Comparison of ENCODE assay signal across 26 mouse cellular contexts in genomic region chr5:137580246-137580645, GRCm38 (mm10). TPM values are rescaled to one million over a fixed set of nuclear protein-coding genes. Genes with fewer than 3 reads are reported as not detected.
DNase-seq lines count a peak whose midpoint lies in the region; ATAC-seq lines count a peak whose summit lies in the region.
"Had no signal": no experiment of that assay in that cellular context is flagged by ENCODE, and none has a peak within 500 bp of the region (broad histone marks: within the 10 kb centered on the region; RNA-seq: fewer than 3 reads in every experiment).

No protein-coding gene starts in this region.

- no peak overlapping the region for H3K4me3 ChIP-seq in brown adipose tissue, adult 24 weeks (ENCODE audit: insufficient read depth, low read depth, low read length)
- H3K4me3 ChIP-seq in liver, embryonic 15.5 days (replicated peaks): no peak overlapping the region
- H3K4me3 ChIP-seq: forebrain, embryonic 10.5 days; heart, adult 2 months; heart, embryonic 10.5 days; heart, embryonic 13.5 days had no signal

- no peaks in the 10 kb centered on the region for H3K4me1 ChIP-seq in brown adipose tissue, adult 24 weeks (ENCODE audit: control insufficient read depth, insufficient read depth, insufficient read length, low read length)
- peaks cover 27% of the 10 kb centered on the region for H3K4me1 ChIP-seq in liver, embryonic 15.5 days (replicated peaks)

- peak; percentile 17 for DNase-seq in adrenal gland, postnatal 14 days
- no peak for DNase-seq in adrenal gland, adult (ENCODE audit: inconsistent age in 2 of 2, low spot score in 1 of 2)
- DNase-seq in adipocyte (ENCODE audit: low spot score): peak; percentile 40
- DNase-seq in heart, adult 11 months: no peak
- no peak for DNase-seq in frontal cortex, postnatal 36 days (ENCODE audit: low spot score in 2 of 2)
- DNase-seq in spleen, postnatal 10 days (ENCODE audit: low spot score in 2 of 2): no peak
- DNase-seq: cerebellum, adult 18-20 months; cerebellum, adult 9-10 months; cerebellum, postnatal 14 days; forebrain, postnatal 0 days; gastrocnemius, postnatal 25 days; heart, adult 2 months; heart, postnatal 14 days; heart, postnatal 4 days had no signal

- H3K9ac ChIP-seq in liver, embryonic 15.5 days: no peak overlapping the region
- H3K9ac ChIP-seq: forebrain, postnatal 0 days; heart, embryonic 13.5 days; hindbrain, embryonic 14.5 days had no signal

- H3K27me3 ChIP-seq in liver, embryonic 15.5 days: no peaks in the 10 kb centered on the region; the same call in 1 of the 2 replicates

- H3K4me2 ChIP-seq in liver, embryonic 15.5 days: no peak overlapping the region
- H3K4me2 ChIP-seq: heart, embryonic 13.5 days; hindbrain, embryonic 14.5 days had no signal

- H3K9me3 ChIP-seq in liver, embryonic 15.5 days (replicated peaks): no peaks in the 10 kb centered on the region
- H3K9me3 ChIP-seq: forebrain, embryonic 10.5 days; heart, embryonic 10.5 days; heart, embryonic 13.5 days had no signal

- H3K36me3 ChIP-seq in liver, embryonic 15.5 days (replicated peaks): peaks cover 70% of the 10 kb centered on the region
- H3K36me3 ChIP-seq: forebrain, embryonic 10.5 days; heart, embryonic 10.5 days; heart, embryonic 13.5 days had no signal

- 0 out of 2 replicates have a peak overlapping the region, but pooled peaks have one; percentile 10 for H3K27ac ChIP-seq in brown adipose tissue, adult 24 weeks (replicated peaks; ENCODE audit: low read depth, low read length)
- H3K27ac ChIP-seq in liver, embryonic 15.5 days (replicated peaks): no peak overlapping the region
- H3K27ac ChIP-seq: forebrain, embryonic 10.5 days; heart, adult 2 months; heart, embryonic 10.5 days; heart, embryonic 13.5 days; hindbrain, embryonic 14.5 days; hindbrain, postnatal 0 days had no signal

- ATAC-seq in liver, embryonic 15.5 days (ENCODE audit: insufficient read depth): peak; percentile 45; the same call in 1 of the 2 replicates
- ATAC-seq: CD4-positive, CD25-positive, alpha-beta regulatory T cell, adult 4 months; forebrain, embryonic 14.5 days; forebrain, postnatal 0 days; hindbrain, postnatal 0 days; inflammation-experienced regulatory T-cells, adult 6 months had no signal

- WGBS in liver, embryonic 15.5 days (ENCODE audit: insufficient replicate concordance): 43% methylated on average over 6 of the region's 6 CpGs

RNA-seq across cellular contexts. Expression of gene Tfr2, which starts 10.6 kb away (rescaled TPM):
- total RNA-seq in adrenal gland, postnatal 14 days (2021): 1.4 and 26.4 TPM in 2 replicates
- polyA plus RNA-seq in brown adipose tissue, adult 24 weeks (2012; ENCODE audit: insufficient read depth, insufficient read length, missing spikeins): 4.6 and 6.1 TPM in 2 replicates
- polyA plus RNA-seq in liver, embryonic 15.5 days (2015; fragmentation: Nextera tagmentation; extraction: Ambion mirVana): 55.1 and 65.5 TPM in 2 replicates
- total RNA-seq: gastrocnemius, adult 8-10 months; gastrocnemius, postnatal 25 days; heart, postnatal 14 days had no signal

RNA-seq across cellular contexts. Expression of gene Mospd3, which starts 20.6 kb away (rescaled TPM):
- 42.5 and 44.9 TPM in 2 replicates for total RNA-seq in adrenal gland, postnatal 14 days (2021)
- polyA plus RNA-seq in brown adipose tissue, adult 24 weeks (2012; ENCODE audit: insufficient read depth, insufficient read length, missing spikeins): 31.1 and 45.9 TPM in 2 replicates
- 29.7 and 31.7 TPM in 2 replicates for polyA plus RNA-seq in liver, embryonic 15.5 days (2015; fragmentation: Nextera tagmentation; extraction: Ambion mirVana)

RNA-seq across cellular contexts. Expression of gene Actl6b, which starts 26.9 kb away (rescaled TPM):
- 2.8 and 3.8 TPM in 2 replicates for total RNA-seq in adrenal gland, postnatal 14 days (2021)
- polyA plus RNA-seq in brown adipose tissue, adult 24 weeks (2012; ENCODE audit: insufficient read depth, insufficient read length, missing spikeins): not detected in 2 replicates
- 0.07 TPM in 2 replicates for polyA plus RNA-seq in liver, embryonic 15.5 days (2015; fragmentation: Nextera tagmentation; extraction: Ambion mirVana)
- total RNA-seq: gastrocnemius, adult 8-10 months; gastrocnemius, postnatal 25 days; heart, adult 2 months; heart, postnatal 14 days; heart, postnatal 4 days had no signal
- polyA plus RNA-seq: C2C12; CD4-positive, CD25-positive, alpha-beta regulatory T cell, adult 4 months; heart, adult 2 months; heart, embryonic 10.5 days; inflammation-experienced regulatory T-cells, adult 6 months had no signal

RNA-seq across cellular contexts. Expression of gene Pcolce, which starts 33.3 kb away (rescaled TPM):
- 414 and 471 TPM in 2 replicates for total RNA-seq in adrenal gland, postnatal 14 days (2021)
- polyA plus RNA-seq in brown adipose tissue, adult 24 weeks (2012; ENCODE audit: insufficient read depth, insufficient read length, missing spikeins): 66.8 and 89.9 TPM in 2 replicates
- 16.6 and 17.4 TPM in 2 replicates for polyA plus RNA-seq in liver, embryonic 15.5 days (2015; fragmentation: Nextera tagmentation; extraction: Ambion mirVana)

RNA-seq across cellular contexts. Expression of gene Gnb2, which starts 46.9 kb away (rescaled TPM):
- 574 and 611 TPM in 2 replicates for total RNA-seq in adrenal gland, postnatal 14 days (2021)
- polyA plus RNA-seq in brown adipose tissue, adult 24 weeks (2012; ENCODE audit: insufficient read depth, insufficient read length, missing spikeins): 285 and 328 TPM in 2 replicates
- polyA plus RNA-seq in liver, embryonic 15.5 days (2015; fragmentation: Nextera tagmentation; extraction: Ambion mirVana): 150 and 161 TPM in 2 replicates

Comparison
In these comparisons a context has a peak if more than half of its experiments do, and no peak if none do; other contexts are left out.
1. DNase-seq: peak in adrenal gland, postnatal 14 days (single experiment) and adipocyte (single experiment); none in adrenal gland, adult (0 of 2), heart, adult 11 months (single experiment), frontal cortex, postnatal 36 days (0 of 2) and spleen, postnatal 10 days (0 of 2).